Mouse (Mus musculus) 3T3-L1 (cell line): ENCODE measurements at regions not wholly inside any gene's neighbourhood (a gene's known extent, or its start where the extent isn't known, plus 50 kb on each side); places are given as distances from the start of the nearest gene placed in this dataset.

ENCODE experiments used
- DNase-seq: peaks from one replicate; pipeline ENCODE4 v3.0.0-alpha.2; 2015; ENCODE audit warnings: low read depth, low spot score

GRCm38 (mm10) chr1:155041592-155041991 lies 57.8 kb downstream of the Ier5 start:
- DNase-seq = no peak

DNA sequence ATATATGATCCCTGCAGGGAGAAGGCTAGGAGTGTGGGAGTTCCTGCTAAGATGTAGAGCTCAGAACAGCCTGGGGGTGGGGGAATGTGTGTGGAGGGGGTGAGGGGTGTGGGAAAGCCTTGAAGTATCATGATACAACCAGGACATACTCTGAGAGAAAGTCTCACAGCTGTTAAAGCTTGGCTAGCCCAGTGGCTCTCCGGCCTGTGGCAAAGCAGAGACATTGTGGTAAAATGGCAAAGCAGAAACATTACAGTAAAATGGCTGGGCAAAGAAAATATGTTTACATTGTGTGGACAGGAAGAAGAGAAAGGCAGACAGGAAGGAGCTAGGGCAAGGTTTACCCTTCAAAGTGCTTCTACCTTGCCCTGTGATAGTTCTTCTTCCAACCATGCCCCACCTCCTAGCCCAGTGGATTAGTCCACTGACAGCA lies 58.5 kb downstream of the Ier5 start:
- peak; percentile 44 for DNase-seq

- DNase-seq = peak; percentile 85
Measured at GRCm38 (mm10) chr1:155040086-155040726, 59.2 kb downstream of the Ier5 start.

- no peak for DNase-seq
Measured at GRCm38 (mm10) chr1:155038631-155039625, 60.5 kb downstream of the Ier5 start.

GRCm38 (mm10) chr1:155037479-155037878 lies 62.0 kb downstream of the Ier5 start:
- no peak for DNase-seq

DNA sequence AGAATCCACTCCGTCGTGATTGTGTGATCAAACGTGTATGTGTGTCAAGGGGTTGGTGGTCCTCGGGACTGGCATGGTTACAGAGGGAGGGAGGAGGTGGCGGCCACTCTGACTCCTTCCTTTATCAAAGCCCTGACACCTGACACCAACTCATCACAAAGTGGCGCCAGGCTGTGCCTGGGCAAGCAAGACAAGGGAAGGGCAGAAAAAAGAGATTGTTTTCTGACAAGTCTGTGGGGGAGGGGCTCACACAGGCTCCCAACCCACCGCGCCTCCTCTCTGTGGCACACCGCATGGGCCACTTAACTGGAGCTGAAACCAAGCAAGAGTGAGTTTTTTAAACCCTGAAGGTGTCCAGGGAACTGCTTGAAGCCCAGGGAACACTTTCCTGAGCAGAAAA lies 68.5 kb downstream of the Ier5 start:
- DNase-seq = no peak

- no peak for DNase-seq
Measured at GRCm38 (mm10) chr1:155029195-155029879, 70.1 kb downstream of the Ier5 start.

DNA sequence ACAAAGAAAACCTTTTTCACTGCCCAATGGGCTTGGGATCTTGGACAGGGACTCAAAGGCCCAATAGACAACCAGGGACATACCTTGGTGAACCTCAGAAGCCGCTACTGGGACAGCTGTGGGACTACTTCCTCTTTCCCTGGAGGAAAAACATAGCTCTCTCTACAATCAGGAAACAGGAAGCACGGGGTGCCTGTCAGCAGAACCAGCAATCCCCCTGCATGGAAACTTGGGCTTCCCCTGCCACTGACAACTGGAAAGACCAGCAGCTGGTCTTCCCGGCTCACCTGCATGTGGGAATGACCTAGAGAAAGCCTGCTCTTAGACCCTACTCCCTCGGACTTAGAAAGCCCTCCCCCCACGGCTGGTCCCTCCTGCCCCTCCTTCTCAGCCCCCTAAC lies 70.7 kb downstream of the Ier5 start:
- no peak for DNase-seq

DNA sequence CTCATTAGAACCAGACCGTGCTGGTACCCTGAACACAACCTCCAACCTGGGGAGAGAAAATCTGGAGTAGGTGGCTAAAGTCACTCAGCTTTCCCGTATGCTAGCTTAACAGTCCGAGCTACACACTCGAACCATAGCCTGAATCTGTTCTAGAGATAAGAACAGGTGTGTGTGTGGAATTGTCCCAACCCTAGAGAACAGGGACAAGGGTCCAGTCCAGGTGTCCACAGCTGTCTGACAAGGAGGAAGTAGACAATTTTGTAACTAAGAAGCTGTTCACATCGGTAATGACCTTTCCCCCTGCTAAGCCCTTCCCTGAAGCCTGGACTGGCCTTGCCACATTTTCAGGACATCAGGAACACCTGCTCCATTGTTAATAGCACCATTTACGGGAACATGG lies 71.3 kb downstream of the Ier5 start:
- DNase-seq = no peak

- DNase-seq = peak; percentile 27
Measured at GRCm38 (mm10) chr1:155027583-155027982, 71.9 kb downstream of the Ier5 start.

- peak; percentile 90 for DNase-seq
Measured at GRCm38 (mm10) chr1:155025862-155026478, 73.5 kb downstream of the Ier5 start.

GRCm38 (mm10) chr1:155023324-155023723 lies 76.1 kb downstream of the Ier5 start:
- DNase-seq = no peak

DNA sequence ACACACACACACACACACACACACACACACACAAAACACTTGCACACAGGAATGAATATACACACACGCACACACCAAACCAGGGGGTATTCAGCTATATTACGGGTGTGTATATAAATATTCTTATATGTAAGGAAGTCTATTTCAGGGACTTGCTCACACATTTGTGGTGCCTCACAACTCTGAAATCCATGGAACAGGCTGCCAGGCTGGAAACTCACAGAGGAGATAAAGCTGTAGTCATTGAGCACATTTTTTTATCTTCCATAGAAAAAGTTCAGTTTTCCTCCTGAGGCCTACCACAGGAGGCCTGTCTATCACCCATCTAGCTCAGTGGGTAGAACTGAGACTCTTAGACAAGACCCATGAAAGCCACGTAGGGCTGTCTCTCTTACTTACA lies 83.8 kb downstream of the Ier5 start:
- no peak for DNase-seq

- no peak for DNase-seq
Measured at GRCm38 (mm10) chr1:155014944-155015343, 84.5 kb downstream of the Ier5 start.

GRCm38 (mm10) chr1:155013784-155014183 lies 85.7 kb downstream of the Ier5 start:
- DNase-seq = no peak

DNA sequence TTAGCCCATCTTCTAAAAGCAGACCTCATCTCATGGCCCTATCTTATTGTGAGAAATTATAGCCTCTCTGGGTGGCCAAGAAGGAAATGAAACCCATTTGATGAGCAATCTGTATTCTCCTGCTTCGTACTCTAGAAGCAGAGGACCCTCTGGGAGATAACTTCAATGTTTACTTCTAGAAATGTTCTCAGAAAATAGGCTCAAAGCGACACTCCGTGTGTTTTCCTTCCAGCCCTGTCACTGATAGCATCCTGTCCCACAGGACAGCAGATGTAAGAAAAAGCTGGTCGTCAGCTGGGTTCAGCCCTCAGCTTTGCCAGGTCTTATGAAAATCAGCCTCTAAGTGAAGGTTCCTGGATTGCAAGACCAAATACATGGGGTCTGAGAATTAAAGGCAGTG lies 86.1 kb downstream of the Ier5 start:
- no peak for DNase-seq

DNA sequence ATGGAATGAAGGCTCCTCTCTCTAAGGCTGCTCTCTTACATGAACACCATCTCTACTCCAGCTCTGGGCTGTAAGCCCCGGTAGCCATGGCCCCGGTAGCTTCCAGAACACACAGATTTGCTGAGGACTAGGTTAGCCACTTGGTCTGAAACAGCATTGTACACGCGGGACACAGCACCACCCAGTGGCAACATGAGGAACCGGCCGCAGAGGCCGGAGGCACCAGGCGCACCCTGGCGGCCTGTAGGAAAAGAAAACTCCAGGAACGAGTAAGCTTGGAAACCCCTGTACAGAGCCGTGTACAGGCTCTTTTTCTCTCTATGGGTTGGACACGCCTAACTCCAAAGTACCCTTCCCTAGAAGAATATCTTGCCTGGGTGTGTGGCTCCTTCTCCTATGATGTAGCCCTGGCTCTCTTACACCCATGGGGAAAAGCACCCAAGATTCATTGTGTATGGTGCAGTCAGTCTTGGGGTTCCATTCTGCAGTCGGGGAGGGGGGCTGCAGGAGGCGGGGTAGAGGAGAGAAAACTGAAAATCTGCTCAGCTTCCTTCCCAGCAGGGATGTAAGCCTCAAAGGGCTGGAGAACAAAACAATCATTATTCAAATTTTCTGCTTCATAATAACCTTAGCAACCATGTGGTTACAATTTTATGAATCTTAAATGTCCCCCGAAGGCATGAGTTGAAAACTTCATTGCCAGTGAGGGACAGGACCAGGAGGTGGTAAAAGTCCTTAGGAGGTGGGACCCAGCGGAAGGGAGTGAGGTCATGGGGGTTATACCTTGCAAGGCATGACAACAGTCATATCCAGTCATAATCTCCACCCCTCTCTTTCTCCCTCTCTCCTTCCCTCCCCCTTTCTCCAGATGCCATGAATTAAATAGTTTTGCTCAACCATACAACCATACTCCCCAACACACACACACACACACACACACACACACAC lies 92.6 kb downstream of the Ier5 start:
- DNase-seq = peak; percentile 86

GRCm38 (mm10) chr1:155006099-155006498 lies 93.3 kb downstream of the Ier5 start:
- no peak for DNase-seq

DNA sequence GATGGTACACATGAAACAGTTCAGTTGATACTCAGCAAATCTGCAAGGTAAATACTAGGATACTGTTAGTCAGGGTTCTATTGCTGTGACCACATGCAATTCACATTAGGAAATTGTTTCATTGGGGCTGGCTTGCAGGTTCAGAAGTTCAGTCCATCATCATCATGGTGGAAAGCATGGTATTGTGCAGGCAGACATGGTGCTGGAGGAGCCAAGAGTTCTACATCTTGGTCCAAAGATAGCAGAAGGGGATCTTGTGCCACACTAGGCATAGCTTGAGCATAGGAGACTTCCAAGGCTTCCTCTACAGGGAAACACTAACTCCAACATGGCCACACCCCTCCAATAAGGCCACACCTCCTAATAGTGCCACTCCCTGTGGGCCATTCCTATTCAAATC lies 99.1 kb downstream of the Ier5 start:
- no peak for DNase-seq

DNA sequence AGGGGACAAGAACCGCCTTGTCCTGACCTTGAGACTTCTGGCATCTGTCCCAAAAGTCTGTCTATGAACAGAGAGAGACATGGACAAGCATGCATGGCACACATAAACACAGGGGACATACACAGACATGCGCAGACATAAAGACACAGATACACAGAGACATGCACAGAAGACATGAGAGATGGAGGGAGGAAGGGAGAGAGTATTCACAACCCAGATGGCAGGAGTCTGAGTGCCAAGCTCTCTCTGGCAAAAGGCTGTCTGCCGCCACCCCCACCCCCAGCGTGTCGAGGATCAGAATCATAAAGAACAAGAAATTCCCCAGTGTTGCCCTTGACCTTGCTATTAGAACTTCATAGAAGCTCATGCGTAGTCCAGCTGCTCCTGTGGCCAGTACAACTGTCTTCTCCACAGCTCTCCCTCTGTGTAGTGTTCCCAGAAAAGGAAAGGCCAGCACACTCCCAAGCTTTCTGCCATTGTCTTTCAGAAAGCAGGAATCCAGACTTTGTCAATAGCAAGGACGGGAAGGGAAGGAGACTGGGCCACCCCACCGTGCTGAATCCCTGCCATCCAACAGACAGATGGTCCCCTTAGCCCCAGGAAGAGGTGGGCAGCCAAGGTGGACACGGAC lies 99.8 kb downstream of the Ier5 start:
- no peak for DNase-seq
